Mouse (Mus musculus): Measurements from ENCODE around the gene Ly9. TPM values are rescaled to one million over a fixed set of nuclear protein-coding genes. Genes with fewer than 3 reads are reported as not detected.

Gene Ly9
- total RNA-seq, 2 experiments from 2014 or later, result 2.1 to 9.6 TPM

- no peak for ATAC-seq (replicated peaks; ENCODE audit: low FRiP score, low TSS enrichment, poor library complexity, severe bottlenecking)
Observed at GRCm38 (mm10) chr1:171606656-171607055, 554 bp downstream of the Ly9 start.

DNA sequence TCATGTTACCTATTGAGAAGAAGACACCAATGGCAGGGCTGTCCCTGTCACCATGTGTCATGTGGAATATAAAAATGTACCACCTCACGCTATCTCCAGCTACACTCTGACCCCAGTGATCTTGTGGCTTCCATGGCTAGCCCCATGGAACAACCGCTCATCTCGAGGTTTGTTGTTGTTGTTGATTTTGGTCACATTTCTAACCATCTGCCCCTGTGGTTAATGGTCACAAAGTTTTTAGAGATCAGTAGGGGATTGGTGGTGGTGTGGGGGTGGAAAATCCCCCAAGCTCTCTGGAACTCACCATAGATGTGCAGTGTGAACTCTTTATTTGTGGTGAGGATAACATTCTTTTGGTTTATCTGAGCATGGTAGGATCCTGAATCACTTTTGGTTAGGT, 2.5 kb downstream of the Ly9 start:
- ATAC-seq (replicated peaks; ENCODE audit: low FRiP score, low TSS enrichment, poor library complexity, severe bottlenecking), result no peak

DNA sequence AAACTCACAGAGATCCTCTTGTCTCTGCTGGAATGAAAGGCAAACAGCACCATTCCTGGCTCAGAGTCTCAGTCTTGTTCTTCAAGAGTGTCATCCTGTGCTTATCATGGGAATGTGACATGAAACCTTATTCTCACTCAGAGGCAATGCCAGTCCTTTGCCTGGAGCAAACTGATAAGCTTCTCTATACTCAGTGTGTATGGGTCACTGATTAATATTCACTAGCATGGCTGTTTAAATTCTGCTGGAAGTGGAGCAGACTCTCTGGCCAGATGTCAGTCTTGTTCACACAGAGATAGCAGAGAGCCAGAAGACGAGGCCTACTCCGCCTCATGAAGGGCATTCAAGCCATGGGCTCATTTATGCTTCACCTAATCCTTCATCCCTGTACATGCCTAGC, 22.6 kb downstream of the Ly9 start:
- ATAC-seq (replicated peaks; ENCODE audit: low FRiP score, low TSS enrichment, poor library complexity, severe bottlenecking), result peak; percentile 97

- no peak for ATAC-seq (replicated peaks; ENCODE audit: low FRiP score, low TSS enrichment, poor library complexity, severe bottlenecking)
Observed at GRCm38 (mm10) chr1:171577168-171577567, 30.0 kb downstream of the Ly9 start.

GRCm38 (mm10) chr1:171568436-171568835, 38.8 kb downstream of the Ly9 start:
- no peak for ATAC-seq (replicated peaks; ENCODE audit: low FRiP score, low TSS enrichment, poor library complexity, severe bottlenecking)

DNA sequence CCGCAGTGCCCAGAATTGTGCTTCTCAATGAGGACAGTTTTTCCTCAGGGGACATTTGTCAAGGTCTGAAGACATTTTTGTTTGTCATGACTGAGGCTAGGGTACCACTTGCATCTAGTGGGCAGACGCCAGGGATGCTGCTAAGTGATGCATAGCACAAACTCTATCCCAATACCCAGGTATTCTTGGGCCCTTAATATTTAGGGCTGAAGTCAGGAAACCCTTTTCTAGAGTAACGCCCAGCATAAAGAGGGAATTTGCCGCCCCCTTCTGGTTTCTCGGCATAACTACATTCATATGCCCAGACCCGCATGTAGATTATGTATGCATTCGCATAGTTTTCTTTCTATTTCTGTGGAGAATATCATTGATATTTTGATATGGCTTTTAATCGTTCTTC, 40.4 kb downstream of the Ly9 start:
- ATAC-seq (replicated peaks; ENCODE audit: low FRiP score, low TSS enrichment, poor library complexity, severe bottlenecking), result peak; percentile 74

- ATAC-seq (replicated peaks; ENCODE audit: low FRiP score, low TSS enrichment, poor library complexity, severe bottlenecking), result no peak
Observed at GRCm38 (mm10) chr1:171565888-171566287, 41.3 kb downstream of the Ly9 start.

DNA sequence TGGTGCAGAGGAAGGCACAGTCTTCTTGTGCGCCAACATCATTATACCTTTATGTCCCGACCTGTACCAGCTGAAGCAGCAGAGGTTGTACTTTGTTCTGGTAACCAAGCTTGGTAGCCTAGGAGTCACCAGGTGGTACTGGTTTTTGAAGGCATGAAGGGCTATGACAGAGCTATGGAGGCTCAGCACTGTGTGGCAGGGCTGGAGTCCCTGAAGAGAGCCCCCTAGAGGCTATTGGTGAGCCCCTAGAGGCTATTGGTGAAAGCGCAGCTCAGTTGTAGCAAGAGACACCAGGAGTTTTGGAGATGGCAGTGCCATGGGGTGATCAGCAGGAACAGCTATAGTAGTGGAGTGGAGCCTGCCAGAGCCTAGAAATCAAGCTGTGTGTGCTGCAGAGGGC, 43.0 kb downstream of the Ly9 start:
- ATAC-seq (replicated peaks; ENCODE audit: low FRiP score, low TSS enrichment, poor library complexity, severe bottlenecking), result peak; percentile 87

- no peak for ATAC-seq (replicated peaks; ENCODE audit: low FRiP score, low TSS enrichment, poor library complexity, severe bottlenecking)
Observed at GRCm38 (mm10) chr1:171563042-171563441, 44.2 kb downstream of the Ly9 start.

DNA sequence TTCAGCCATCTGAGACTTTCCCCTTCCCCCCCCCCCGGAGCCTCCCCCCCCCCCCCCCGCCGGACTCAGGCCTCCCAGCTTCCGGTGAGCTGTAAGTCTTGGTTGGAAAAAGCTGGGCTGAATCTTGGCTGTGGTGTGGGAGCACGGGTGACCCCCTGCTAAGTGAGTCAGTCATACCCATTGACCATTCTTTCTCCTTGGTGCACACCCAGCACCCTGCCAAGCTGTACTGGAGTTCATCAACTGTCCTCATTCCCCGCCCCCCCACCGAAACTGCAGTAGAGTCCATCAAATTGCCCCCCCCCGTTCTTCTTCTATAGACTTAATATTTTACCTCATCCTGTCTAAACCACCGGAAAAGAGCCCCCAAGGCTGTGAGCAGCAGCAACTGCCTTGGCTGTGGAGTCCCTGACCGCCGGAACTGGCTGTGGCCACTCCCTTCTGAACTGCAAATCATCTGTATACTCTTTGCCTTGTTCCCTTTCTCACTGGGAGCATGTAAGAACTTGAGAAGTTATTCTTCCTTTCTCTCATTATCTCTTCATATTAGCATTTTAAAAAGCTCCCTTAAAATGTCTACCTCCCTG, 45.5 kb downstream of the Ly9 start:
- ATAC-seq (replicated peaks; ENCODE audit: low FRiP score, low TSS enrichment, poor library complexity, severe bottlenecking), result no peak

DNA sequence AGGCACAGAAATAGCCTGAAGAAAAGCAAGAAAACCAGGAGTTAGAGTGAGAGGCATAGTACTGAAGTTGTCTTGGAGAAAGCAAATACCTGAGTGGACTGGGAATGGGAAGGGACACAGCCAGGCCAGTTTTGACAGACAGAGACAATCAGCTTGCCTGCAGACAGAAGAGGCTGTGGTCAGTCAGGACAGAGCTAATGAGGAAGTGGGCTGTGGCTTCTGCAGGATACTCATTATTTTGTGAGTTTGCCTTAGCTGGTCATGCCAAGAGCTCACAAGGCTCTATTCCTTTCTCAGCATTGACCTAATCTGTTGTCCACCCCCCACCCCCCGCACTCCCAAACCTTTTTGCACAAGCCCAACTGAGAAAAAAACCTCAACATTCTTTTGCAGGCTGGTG, 46.0 kb downstream of the Ly9 start:
- ATAC-seq (replicated peaks; ENCODE audit: low FRiP score, low TSS enrichment, poor library complexity, severe bottlenecking), result no peak

DNA sequence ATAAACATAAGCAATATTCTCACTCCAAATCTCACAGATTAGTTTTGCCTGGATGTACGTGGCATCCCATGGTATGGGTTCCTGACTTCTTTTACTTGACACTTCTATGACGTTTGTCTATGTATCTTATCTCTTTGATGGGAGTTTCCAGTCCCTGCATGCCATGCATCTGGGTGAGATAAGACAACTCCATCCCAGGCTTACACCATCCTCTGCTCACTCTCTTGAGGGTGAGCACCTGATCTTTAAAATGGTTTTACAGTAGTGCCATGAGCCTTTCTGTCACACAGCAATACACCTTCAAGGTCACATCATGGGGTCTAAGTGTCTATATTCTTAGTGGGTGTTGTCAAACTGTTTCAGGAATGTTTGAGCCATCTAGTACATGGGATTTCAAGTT, 46.9 kb downstream of the Ly9 start:
- ATAC-seq (replicated peaks; ENCODE audit: low FRiP score, low TSS enrichment, poor library complexity, severe bottlenecking), result no peak

- no peak for ATAC-seq (replicated peaks; ENCODE audit: low FRiP score, low TSS enrichment, poor library complexity, severe bottlenecking)
Observed at GRCm38 (mm10) chr1:171558898-171559297, 48.3 kb downstream of the Ly9 start, which contains the start of gene Cd244a. Cd244a (plus strand) TSS chr1:171559193.

GRCm38 (mm10) chr1:171558407-171558806, 48.8 kb downstream of the Ly9 start:
- ATAC-seq (replicated peaks; ENCODE audit: low FRiP score, low TSS enrichment, poor library complexity, severe bottlenecking), result no peak

GRCm38 (mm10) chr1:171556366-171556765, 50.8 kb downstream of the Ly9 start:
- no peak for ATAC-seq (replicated peaks; ENCODE audit: low FRiP score, low TSS enrichment, poor library complexity, severe bottlenecking)

DNA sequence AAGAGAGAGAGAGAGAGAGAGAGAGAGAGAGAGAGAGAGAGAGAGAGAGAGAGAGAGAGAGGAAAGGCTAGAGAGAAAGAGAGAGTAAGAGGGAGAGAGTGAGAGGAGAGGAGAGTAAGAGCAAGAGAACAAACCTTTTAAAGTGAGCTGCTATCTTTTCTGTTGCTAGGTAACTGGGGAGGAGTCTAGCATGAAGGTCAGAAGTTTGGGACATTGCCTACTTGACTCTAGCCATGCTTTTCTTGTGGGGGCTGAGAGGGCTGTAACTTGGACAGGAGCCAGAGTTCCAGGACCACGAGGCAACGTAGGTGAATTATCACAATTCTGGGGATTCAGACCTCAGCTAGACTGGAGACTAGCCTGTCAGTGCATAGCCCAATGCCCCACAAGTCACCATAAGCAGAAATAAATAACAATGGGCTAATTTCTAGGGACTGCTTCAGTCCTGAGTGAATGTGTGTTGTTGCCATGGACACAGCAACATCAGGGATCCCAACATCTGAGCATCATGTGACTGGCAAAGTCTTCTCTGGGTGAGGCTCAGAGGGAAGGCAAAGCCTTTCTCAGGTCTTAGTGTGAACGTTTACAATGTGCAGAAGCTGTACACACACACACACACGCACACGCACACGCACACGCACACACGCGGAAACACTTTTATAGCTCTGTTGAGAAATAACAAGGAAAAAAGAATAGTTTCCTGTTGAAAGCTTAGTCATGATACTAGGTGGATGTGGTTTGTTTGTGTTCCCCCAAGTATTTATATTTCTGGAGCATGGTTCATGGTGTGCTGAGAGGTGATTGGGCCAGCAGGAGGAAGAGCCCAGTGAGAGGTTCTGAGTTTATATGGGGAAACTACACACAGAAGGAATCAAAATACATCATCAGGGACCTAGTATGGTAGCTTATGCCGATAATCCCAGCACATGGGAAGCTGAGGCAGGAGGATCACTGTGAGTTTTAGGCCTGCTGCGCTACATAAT, 53.6 kb downstream of the Ly9 start:
- ATAC-seq (replicated peaks; ENCODE audit: low FRiP score, low TSS enrichment, poor library complexity, severe bottlenecking), result no peak

GRCm38 (mm10) chr1:171552230-171552629, 55.0 kb downstream of the Ly9 start:
- ATAC-seq (replicated peaks; ENCODE audit: low FRiP score, low TSS enrichment, poor library complexity, severe bottlenecking), result no peak

- ATAC-seq (replicated peaks; ENCODE audit: low FRiP score, low TSS enrichment, poor library complexity, severe bottlenecking), result no peak
Observed at GRCm38 (mm10) chr1:171551326-171551725, 55.9 kb downstream of the Ly9 start.

DNA sequence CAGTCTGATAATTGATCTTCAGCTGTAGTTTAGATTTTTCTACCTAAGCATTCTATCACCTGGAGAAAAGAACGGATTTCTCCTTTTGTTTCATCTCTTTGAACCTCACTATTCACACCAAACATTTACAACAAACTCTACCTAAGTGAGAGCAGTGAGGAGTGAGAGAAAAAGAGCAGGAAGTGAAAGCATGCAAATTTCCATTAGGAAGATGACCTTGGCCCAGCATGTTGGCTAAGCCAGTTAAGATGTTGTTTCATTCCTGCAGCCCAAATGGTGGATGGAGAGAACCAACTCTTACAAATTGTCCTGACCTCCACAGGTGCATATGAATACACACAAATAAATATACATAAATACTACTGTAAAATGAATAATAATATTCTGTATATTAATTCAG, 66.5 kb downstream of the Ly9 start:
- ATAC-seq (replicated peaks; ENCODE audit: low FRiP score, low TSS enrichment, poor library complexity, severe bottlenecking), result no peak
